Mouse (Mus musculus): ENCODE data around the gene Rasd2.

The Rasd2 gene

DNA sequence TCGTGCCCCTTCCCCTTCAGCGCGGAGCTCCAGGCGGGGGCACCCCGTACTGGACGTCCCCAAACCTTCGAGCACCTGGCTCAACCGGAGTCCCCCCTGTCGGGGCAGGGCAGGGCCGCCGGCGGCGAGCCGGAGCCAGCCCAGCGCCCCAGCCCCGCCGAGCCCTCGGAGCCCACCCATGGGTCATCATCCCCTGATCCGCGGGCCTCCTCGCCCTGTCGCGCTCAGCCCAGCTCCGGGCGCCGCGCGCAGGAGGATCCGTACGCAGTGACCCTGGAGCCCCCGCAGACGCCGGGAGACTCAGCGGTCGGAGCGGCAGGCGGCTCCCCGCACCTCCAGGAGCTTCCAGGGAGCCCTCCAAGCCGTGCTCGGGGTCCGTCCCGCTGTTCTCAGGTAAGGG is at the start of gene Rasd2:
TSS of gene Rasd2 (plus strand) at position 259 of the 400 bp plus-strand sequence.
- peak; percentile 54 to 55 for DNase-seq

DNA sequence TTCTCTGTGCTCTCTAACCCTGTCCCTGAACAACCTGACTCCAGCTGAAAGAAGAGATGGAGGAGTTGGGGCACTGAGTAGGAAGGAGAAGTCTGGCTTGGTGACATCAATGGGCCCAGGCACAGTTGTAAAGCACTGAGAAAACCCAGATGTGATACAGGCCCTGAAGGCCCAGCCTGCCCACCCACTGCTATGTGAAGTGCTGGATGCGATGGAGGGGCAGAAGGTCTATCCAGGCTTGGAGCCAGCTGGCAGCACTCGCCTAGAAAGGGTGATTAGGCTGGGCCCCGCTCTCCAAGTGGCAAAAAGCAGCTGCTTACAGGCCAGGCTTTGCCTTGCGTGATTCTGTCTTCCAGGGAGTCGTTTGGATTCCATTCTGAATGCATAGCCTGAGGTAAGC is 44.4 kb upstream of the Rasd2 start:
- peak in 1 of 2 experiments; percentile 40 for DNase-seq

GRCm38 (mm10) chr8:75172009-75172685 is 41.6 kb upstream of the Rasd2 start:
- no peak for DNase-seq

DNA sequence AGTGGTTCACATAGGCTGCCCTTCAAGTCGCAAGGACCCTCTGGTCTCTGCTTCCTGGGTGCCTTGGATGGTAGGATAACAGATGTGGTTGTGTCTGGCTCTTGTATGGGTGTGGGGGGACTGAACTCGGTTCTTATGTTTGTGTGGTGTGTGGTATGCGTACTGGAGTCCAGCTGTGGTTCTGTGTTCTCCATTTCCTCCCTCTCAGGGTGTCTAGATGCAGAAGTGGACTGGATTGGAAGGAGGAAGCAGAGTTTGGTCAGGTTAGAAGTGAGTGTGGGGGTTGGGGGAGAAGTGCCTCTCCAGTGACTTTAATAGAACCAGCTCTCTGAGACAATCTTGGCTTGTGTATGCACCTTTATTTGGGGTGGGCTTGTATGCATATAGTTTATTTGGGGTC is 20.7 kb upstream of the Rasd2 start:
- no peak for DNase-seq

DNA sequence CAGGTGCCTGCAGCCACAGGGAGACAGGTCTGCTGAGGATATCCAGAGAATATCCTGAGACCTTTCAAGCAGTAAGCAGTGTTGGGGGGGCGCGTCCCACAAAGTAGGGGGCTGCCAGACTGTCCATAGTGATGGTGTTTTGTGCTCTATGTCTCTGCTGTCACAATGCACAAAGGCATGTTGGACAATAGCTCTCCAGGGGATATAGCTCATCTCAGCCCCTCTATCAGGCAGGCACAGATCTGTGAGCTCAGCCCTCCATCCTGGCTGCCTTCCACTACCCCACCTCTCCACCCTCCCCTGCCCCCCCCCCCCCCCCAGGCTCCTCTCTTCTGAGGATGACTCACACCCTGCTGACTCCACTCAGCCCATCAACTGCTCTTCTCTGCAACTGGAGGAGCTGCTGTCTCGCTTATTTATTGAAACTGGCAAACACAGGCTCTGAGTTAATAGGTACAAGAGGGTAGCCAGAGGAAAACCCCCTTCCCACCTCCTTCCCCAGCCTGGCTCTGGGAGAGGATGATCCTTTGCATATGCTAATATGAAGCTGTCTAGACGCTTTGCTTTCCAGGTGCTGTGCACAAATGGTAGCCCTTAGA is 19.2 kb upstream of the Rasd2 start:
- DNase-seq = no peak

DNA sequence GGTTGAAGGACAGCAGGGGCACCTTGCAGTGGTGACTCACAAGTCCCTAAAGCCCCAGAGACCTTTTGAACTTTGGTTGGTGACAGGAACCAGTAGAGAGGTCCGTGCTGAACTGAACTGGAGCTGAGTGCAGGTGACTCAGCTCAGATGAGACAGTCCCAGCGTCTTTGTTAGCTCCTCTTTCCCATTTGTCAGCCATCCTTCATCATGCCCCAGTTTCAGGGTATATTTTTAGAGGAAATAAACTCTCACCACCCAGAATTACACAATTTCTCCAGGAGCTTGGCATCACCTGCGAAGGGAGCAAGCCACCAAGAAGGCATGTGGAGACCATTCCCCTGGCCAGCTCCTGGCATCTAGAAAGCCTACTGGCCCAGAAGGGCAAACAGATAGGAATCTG is 16.6 kb upstream of the Rasd2 start:
- DNase-seq = no peak

- no peak for DNase-seq
Observed at GRCm38 (mm10) chr8:75197862-75198261, 15.9 kb upstream of the Rasd2 start.

DNA sequence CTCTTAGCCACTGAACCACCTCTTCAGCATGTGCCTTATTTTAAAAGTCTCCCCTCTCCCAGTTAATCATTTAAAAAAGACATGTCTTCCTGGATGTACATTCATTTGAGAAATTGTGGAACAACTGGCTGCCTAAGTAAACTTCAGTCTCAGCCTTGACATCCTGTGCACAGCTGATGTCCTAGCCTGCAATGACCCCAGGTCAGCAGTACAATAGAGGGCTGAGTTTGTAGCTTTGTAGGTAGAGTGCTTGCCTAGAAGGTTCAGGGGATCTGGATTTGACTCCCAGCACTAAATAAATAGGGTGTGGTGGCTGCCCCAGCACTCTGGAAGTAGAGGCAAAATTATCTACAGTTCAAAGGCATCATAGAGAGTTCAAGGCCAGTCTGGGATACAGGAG is 15.4 kb upstream of the Rasd2 start:
- DNase-seq = no peak

GRCm38 (mm10) chr8:75198988-75199765 is 14.6 kb upstream of the Rasd2 start:
- DNase-seq = no peak

DNA sequence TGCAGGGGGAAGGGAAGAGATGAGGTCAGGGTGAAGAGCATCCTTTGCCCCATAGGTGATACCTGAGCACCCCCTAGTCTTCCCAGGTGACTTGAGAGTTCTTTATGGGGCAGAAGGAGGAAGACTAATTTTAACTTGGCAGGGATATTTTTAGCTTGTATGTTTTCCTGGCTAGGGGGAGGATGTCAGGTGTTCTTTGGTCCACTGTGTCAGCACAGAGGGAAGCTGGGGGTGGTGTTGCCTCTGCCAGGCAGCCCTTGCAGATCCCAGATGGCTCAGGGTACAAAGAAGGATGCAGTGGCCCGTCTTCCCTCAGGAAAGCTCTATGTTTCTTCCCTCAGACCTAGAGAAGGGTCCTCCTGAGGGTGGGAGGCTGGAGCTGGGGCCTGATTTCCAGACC is 13.8 kb upstream of the Rasd2 start:
- DNase-seq = no peak

GRCm38 (mm10) chr8:75202041-75202656 is 11.6 kb upstream of the Rasd2 start:
- no peak for DNase-seq

DNA sequence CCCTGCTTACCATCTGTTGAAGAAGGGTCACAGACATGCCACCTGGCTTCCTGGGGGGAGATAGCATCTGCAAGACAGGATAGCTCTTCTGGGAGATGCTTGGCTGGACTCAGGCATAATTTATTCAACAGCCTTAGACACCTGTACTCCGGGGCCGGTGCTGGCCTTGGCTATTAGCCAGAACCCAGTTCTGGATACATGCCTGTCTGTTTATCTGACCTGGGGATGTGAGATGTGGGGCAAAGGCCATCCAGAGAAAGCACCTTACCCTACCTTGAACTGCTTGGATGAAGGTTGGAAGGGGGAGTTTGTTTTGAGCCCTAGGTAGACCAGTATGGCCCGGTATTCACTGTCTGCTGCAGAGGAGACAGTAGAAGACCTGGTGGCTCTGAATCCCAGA is 10.8 kb upstream of the Rasd2 start:
- DNase-seq = no peak

DNA sequence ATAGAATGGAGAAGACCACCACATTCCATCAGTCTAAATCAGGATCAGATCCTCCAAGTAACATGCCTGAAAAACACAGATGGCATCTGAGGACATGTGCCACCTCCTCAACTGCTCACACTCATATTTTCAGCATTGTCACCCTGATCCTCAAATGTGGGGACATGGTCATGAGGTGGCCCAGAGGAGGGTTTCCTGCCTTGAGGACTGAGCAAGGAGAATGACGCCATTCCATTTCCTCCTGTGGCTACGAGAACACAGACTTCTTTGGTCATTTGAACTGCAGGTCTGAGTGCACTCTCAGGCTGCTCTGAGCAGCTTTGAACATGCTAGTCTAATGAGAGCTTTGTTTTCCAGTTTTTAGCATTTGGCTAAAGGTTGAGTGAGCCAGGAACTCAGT is 10.3 kb upstream of the Rasd2 start:
- no peak for DNase-seq

- DNase-seq = no peak
Observed at GRCm38 (mm10) chr8:75204190-75204868, 9.4 kb upstream of the Rasd2 start.

- peak; percentile 35 to 57 for DNase-seq
Observed at GRCm38 (mm10) chr8:75211461-75211860, 2.3 kb upstream of the Rasd2 start.

DNA sequence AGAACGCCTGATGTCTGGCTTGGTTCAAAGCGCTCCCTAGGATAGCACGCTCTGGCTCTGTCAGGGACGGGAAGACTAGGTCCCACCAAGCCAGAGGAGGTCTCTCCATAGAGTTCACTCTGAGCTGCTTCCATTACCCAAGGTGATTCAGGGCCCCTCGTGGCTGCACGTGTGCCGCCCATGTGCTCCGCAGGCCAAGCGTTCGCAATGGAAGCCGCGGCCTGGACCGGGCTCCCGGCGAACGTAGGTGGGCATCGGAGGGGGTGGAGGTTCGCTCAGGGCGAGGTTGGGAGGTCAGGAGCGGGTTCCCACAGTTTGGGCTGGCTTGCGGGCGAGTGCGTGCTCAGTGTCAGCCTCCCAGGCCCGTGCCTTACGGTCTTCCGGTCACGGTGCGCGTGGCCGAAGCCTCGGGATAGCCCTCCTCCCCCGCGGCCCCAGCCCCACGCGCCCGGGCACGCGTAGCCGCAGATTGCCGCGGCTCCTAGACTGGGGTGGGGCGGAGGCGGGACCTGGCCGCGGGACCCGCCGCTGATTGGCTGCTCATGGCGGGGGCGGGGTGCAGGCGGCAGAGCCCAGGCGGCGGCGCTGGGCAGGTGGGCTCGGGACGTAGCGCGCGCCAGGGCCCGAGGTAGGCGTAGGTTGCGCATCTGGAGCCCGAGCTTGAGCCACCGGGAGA is 975 bp upstream of the Rasd2 start:
- peak; percentile 96 to 97 for DNase-seq

GRCm38 (mm10) chr8:75213307-75213651 is 465 bp upstream of the Rasd2 start:
- DNase-seq = no peak

DNA sequence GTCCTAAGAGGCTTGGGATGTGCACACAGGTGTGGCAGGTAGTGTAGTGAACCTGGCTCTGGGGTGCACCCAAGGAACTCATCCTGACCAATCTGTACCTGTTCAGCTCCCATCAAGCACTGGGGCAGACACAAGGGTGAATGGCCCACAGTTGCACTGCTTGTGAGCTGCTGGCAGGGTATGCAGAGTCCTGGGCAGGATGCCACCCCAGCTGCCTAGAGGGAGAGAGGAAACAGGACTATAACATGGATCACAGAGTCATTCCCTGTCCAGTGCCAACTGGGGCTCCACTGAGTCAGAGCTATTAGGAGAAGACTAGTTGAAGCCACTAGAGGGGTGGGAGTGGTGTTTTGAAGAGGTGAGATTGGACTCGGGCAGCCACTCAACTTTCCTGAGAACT is 1.3 kb downstream of the Rasd2 start:
- peak; percentile 52 to 72 for DNase-seq

GRCm38 (mm10) chr8:75215931-75216330 is 2.2 kb downstream of the Rasd2 start:
- DNase-seq = peak; percentile 38 to 44

GRCm38 (mm10) chr8:75216886-75217285 is 3.1 kb downstream of the Rasd2 start:
- DNase-seq = peak; percentile 70 to 78

DNA sequence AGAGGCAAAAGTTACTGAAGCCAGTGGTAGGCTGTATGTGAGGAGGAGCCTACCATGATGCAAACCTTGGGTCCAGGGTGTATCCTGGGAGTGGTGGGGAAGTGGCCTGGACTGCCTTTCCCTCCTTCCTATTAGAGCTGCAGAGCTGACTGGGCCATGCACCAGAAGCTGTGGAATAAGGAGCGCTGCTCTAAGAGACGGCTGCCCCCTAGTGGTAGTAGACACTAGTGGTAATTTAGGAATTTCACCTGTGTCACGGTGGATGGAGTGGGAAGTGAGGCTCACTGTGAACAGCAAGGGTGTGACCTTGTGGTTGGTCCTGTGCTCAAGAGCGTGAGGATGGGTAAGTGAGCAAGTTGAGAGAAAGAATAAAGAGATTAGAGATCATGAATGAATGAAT is 4.2 kb downstream of the Rasd2 start:
- peak; percentile 76 to 90 for DNase-seq
